Mouse (Mus musculus): ENCODE measurements around the gene Tspan13. TPM values are rescaled to one million over a fixed set of nuclear protein-coding genes. Genes with fewer than 3 reads are reported as not detected.

Tspan13 gene
- polyA plus RNA-seq (2012; rRNA removed), result 60.8 and 108 TPM in 2 replicates

GRCm38 (mm10) chr12:36042348-36042778 lies at the start of gene Tspan13:
Gene Tspan13, minus strand, starts transcription at chr12:36042500.
- DNase-seq (ENCODE audit: low read depth), result no peak

GRCm38 (mm10) chr12:36091964-36092363 lies 49.7 kb upstream of the Tspan13 start:
- DNase-seq (ENCODE audit: low read depth), result no peak

- no peak for DNase-seq (ENCODE audit: low read depth)
Measured at GRCm38 (mm10) chr12:36089221-36089620, 46.9 kb upstream of the Tspan13 start.

- no peak for DNase-seq (ENCODE audit: low read depth)
Measured at GRCm38 (mm10) chr12:36088804-36089203, 46.5 kb upstream of the Tspan13 start.

GRCm38 (mm10) chr12:36085380-36085779 lies 43.1 kb upstream of the Tspan13 start:
- no peak for DNase-seq (ENCODE audit: low read depth)

GRCm38 (mm10) chr12:36078101-36078899 lies 36.0 kb upstream of the Tspan13 start:
- no peak for DNase-seq (ENCODE audit: low read depth)

- DNase-seq (ENCODE audit: low read depth), result no peak
Measured at GRCm38 (mm10) chr12:36072860-36073259, 30.6 kb upstream of the Tspan13 start.

- DNase-seq (ENCODE audit: low read depth), result no peak
Measured at GRCm38 (mm10) chr12:36070231-36070630, 27.9 kb upstream of the Tspan13 start.

- DNase-seq (ENCODE audit: low read depth), result no peak
Measured at GRCm38 (mm10) chr12:36067538-36067937, 25.2 kb upstream of the Tspan13 start.

GRCm38 (mm10) chr12:36065911-36066310 lies 23.6 kb upstream of the Tspan13 start:
- DNase-seq (ENCODE audit: low read depth), result no peak

GRCm38 (mm10) chr12:36057699-36058098 lies 15.4 kb upstream of the Tspan13 start:
- DNase-seq (ENCODE audit: low read depth), result no peak

GRCm38 (mm10) chr12:36050276-36050675 lies 8.0 kb upstream of the Tspan13 start:
- no peak for DNase-seq (ENCODE audit: low read depth)

- DNase-seq (ENCODE audit: low read depth), result no peak
Measured at GRCm38 (mm10) chr12:36047593-36047992, 5.3 kb upstream of the Tspan13 start.

GRCm38 (mm10) chr12:36046196-36046595 lies 3.9 kb upstream of the Tspan13 start:
- DNase-seq (ENCODE audit: low read depth), result no peak

- DNase-seq (ENCODE audit: low read depth), result no peak
Measured at GRCm38 (mm10) chr12:36044691-36045090, 2.4 kb upstream of the Tspan13 start.

GRCm38 (mm10) chr12:36041703-36042347 lies 475 bp downstream of the Tspan13 start:
- DNase-seq (ENCODE audit: low read depth), result no peak

GRCm38 (mm10) chr12:36041281-36041589 lies 1.1 kb downstream of the Tspan13 start:
- DNase-seq (ENCODE audit: low read depth), result no peak

GRCm38 (mm10) chr12:36040571-36041280 lies 1.6 kb downstream of the Tspan13 start:
- DNase-seq (ENCODE audit: low read depth), result no peak

GRCm38 (mm10) chr12:36039541-36040084 lies 2.7 kb downstream of the Tspan13 start:
- DNase-seq (ENCODE audit: low read depth), result no peak

- no peak for DNase-seq (ENCODE audit: low read depth)
Measured at GRCm38 (mm10) chr12:36036776-36037175, 5.5 kb downstream of the Tspan13 start.

GRCm38 (mm10) chr12:36036121-36036520 lies 6.2 kb downstream of the Tspan13 start:
- no peak for DNase-seq (ENCODE audit: low read depth)

GRCm38 (mm10) chr12:36035501-36035900 lies 6.8 kb downstream of the Tspan13 start:
- DNase-seq (ENCODE audit: low read depth), result no peak
